Mouse (Mus musculus): ENCODE measurements around the gene Rdh5.

- TF ChIP-seq POLR2A (IDR thresholded peaks at IDR 0.05; ENCODE audit: borderline replicate concordance, extremely low read depth, insufficient read depth, insufficient read length, poor library complexity, severe bottlenecking) (no peak), CTCF (IDR thresholded peaks at IDR 0.05; ENCODE audit: borderline replicate concordance, extremely low read depth, insufficient read depth, insufficient read length) (no peak)
Measured at GRCm38 (mm10) chr10:128935826-128936440, 13.2 kb upstream of the Rdh5 start.

All from brain, embryonic 14.5 days (tissue).